Mouse (Mus musculus) hindbrain, embryonic 12.5 days (tissue): Measurements from ENCODE around the gene U2af1l4. TPM values are rescaled to one million over a fixed set of nuclear protein-coding genes. Genes with fewer than 3 reads are reported as not detected.

Source experiments
- ATAC-seq: fragments of 200-750 bp; cut with Nextera tagmentation; 2 replicates; pipeline ENCODE4 v1.8.0; 2017; ENCODE audit warnings: moderate TSS enrichment; ENCODE audit not compliant: low FRiP score
- H3K27ac ChIP-seq: fragments of 300-500 bp; sonication (generic); 2 replicates; pipeline ENCODE4 v1.5.1; 2016; ENCODE audit warnings: mild to moderate bottlenecking
- H3K27me3 ChIP-seq: fragments of 300-500 bp; sonication (generic); 2 replicates; pipeline ENCODE4 v1.6.1; 2016; ENCODE audit warnings: mild to moderate bottlenecking
- H3K36me3 ChIP-seq: fragments of 300-500 bp; sonication (generic); 2 replicates; pipeline ENCODE4 v1.6.1; 2016; ENCODE audit warnings: mild to moderate bottlenecking
- H3K4me1 ChIP-seq: fragments of 300-500 bp; sonication (generic); 2 replicates; pipeline ENCODE4 v1.6.1; 2016
- H3K4me2 ChIP-seq: fragments of 300-500 bp; sonication (generic); replicated peaks from 2 replicates; pipeline ENCODE4 v1.6.1; 2016; ENCODE audit warnings: mild to moderate bottlenecking
- H3K4me3 ChIP-seq: fragments of 300-500 bp; sonication (generic); 2 replicates; pipeline ENCODE4 v1.5.1; 2016; ENCODE audit warnings: mild to moderate bottlenecking
- H3K9ac ChIP-seq: fragments of 300-500 bp; sonication (generic); 2 replicates; pipeline ENCODE4 v1.6.1; 2016; ENCODE audit warnings: mild to moderate bottlenecking, moderate library complexity
- H3K9me3 ChIP-seq: fragments of 300-500 bp; sonication (generic); replicated peaks from 2 replicates; pipeline ENCODE4 v1.6.1; 2016; ENCODE audit warnings: mild to moderate bottlenecking
- WGBS: fragments of 180-500 bp; shearing (Covaris S2); methylation state at CpG from one replicate; pipeline ENCODE4 v1.1.7; 2016; 5-methylcytosine and 5-hydroxymethylcytosine counted together
- polyA plus RNA-seq: library from polyadenylated mRNA; unstranded; fragments of >200 nt; fragmentation: Nextera tagmentation; extraction: Ambion mirVana; gene quantifications from 2 replicates; pipeline ENCODE4 v1.2.1, GENCODE M21; 2016

U2af1l4 gene
- polyA plus RNA-seq, 1 experiment from 2014 or later, result 87.5 TPM

- no peaks in the 10 kb centered on the region for H3K9me3 ChIP-seq
- no peak overlapping the region for H3K9ac ChIP-seq
- no peak overlapping the region for H3K27ac ChIP-seq
- no peaks in the 10 kb centered on the region for H3K4me1 ChIP-seq
- H3K4me3 ChIP-seq, result no peak overlapping the region
- 92% methylated on average over 5 of the region's 5 CpGs for WGBS
- ATAC-seq, result no peak
- H3K36me3 ChIP-seq, result peaks cover 95% of the 10 kb centered on the region
- no peaks in the 10 kb centered on the region for H3K27me3 ChIP-seq
- H3K4me2 ChIP-seq, result no peak overlapping the region
Measured at GRCm38 (mm10) chr7:30572389-30572788, 9.3 kb downstream of the U2af1l4 start.

- WGBS, result 83% methylated on average over 2 of the region's 2 CpGs
- Histone ChIP-seq H3K9me3 (no peaks in the 10 kb centered on the region), H3K4me1 (no peaks in the 10 kb centered on the region), H3K27me3 (no peaks in the 10 kb centered on the region), H3K9ac (no peak overlapping the region), H3K36me3 (peaks cover 97% of the 10 kb centered on the region), H3K27ac (no peak overlapping the region), H3K4me3 (no peak overlapping the region), H3K4me2 (no peak overlapping the region)
- no peak for ATAC-seq
Measured at GRCm38 (mm10) chr7:30572969-30573368, 9.9 kb downstream of the U2af1l4 start.

- ATAC-seq, result no peak
- Histone ChIP-seq H3K27ac (no peak overlapping the region), H3K4me2 (no peak overlapping the region), H3K36me3 (peaks cover 98% of the 10 kb centered on the region), H3K9ac (no peak overlapping the region), H3K27me3 (no peaks in the 10 kb centered on the region), H3K9me3 (no peaks in the 10 kb centered on the region), H3K4me1 (no peaks in the 10 kb centered on the region), H3K4me3 (no peak overlapping the region)
- 92% methylated on average over 8 of the region's 8 CpGs for WGBS
Measured at GRCm38 (mm10) chr7:30579950-30580349, 16.8 kb downstream of the U2af1l4 start.

- Histone ChIP-seq H3K4me2 (no peak overlapping the region), H3K36me3 (peaks cover 97% of the 10 kb centered on the region), H3K9ac (no peak overlapping the region), H3K4me1 (peaks cover 3% of the 10 kb centered on the region), H3K9me3 (no peaks in the 10 kb centered on the region), H3K27ac (no peak overlapping the region), H3K27me3 (no peaks in the 10 kb centered on the region), H3K4me3 (no peak overlapping the region)
- WGBS, result 96% methylated on average over 16 of the region's 16 CpGs
- no peak for ATAC-seq
Measured at GRCm38 (mm10) chr7:30581547-30581946, 18.4 kb downstream of the U2af1l4 start.

- H3K27me3 ChIP-seq, result no peaks in the 10 kb centered on the region
- 94% methylated on average over 10 of the region's 10 CpGs for WGBS
- H3K4me1 ChIP-seq, result peaks cover 16% of the 10 kb centered on the region
- no peak overlapping the region for H3K27ac ChIP-seq
- no peak overlapping the region for H3K4me3 ChIP-seq
- H3K36me3 ChIP-seq, result peaks cover 72% of the 10 kb centered on the region
- no peak overlapping the region for H3K9ac ChIP-seq
- H3K4me2 ChIP-seq, result no peak overlapping the region
- H3K9me3 ChIP-seq, result no peaks in the 10 kb centered on the region
- no peak for ATAC-seq
Measured at GRCm38 (mm10) chr7:30584339-30584738, 21.2 kb downstream of the U2af1l4 start.

- H3K4me2 ChIP-seq, result no peak overlapping the region
- H3K27me3 ChIP-seq, result no peaks in the 10 kb centered on the region
- no peak overlapping the region for H3K27ac ChIP-seq
- H3K4me3 ChIP-seq, result no peak overlapping the region
- H3K9ac ChIP-seq, result no peak overlapping the region
- no peaks in the 10 kb centered on the region for H3K9me3 ChIP-seq
- peaks cover 23% of the 10 kb centered on the region for H3K4me1 ChIP-seq
- peaks cover 64% of the 10 kb centered on the region for H3K36me3 ChIP-seq
- no peak for ATAC-seq
- 94% methylated on average over 7 of the region's 7 CpGs for WGBS
Measured at GRCm38 (mm10) chr7:30585170-30585569, 22.1 kb downstream of the U2af1l4 start.

GRCm38 (mm10) chr7:30586455-30587020, 23.4 kb downstream of the U2af1l4 start:
- 89% methylated on average over 28 of the region's 28 CpGs for WGBS
- H3K9ac ChIP-seq, result peak overlapping the region; percentile 99

GRCm38 (mm10) chr7:30587842-30588667, 25.0 kb downstream of the U2af1l4 start:
- peak; percentile 39 for ATAC-seq
- Histone ChIP-seq H3K4me2 (peak overlapping the region; percentile 86), H3K27me3 (no peaks in the 10 kb centered on the region), H3K27ac (peak overlapping the region; percentile 93), H3K36me3 (peaks cover 36% of the 10 kb centered on the region), H3K9me3 (no peaks in the 10 kb centered on the region), H3K4me1 (peaks cover 23% of the 10 kb centered on the region), H3K9ac (peak overlapping the region; percentile 99), H3K4me3 (peak overlapping the region; percentile 99)
- WGBS, result under 1% methylated on average over 62 of the region's 67 CpGs

More at GRCm38 (mm10) chr7:30586455-30587020, 23.4 kb downstream of the U2af1l4 start:
- Histone ChIP-seq H3K4me1 (peaks cover 23% of the 10 kb centered on the region), H3K9me3 (no peaks in the 10 kb centered on the region), H3K4me2 (peak overlapping the region; percentile 86), H3K4me3 (peak overlapping the region; percentile 99), H3K27ac (no peak overlapping the region), H3K36me3 (peaks cover 52% of the 10 kb centered on the region), H3K27me3 (no peaks in the 10 kb centered on the region)
- no peak for ATAC-seq

- Histone ChIP-seq H3K36me3 (peaks cover 28% of the 10 kb centered on the region), H3K27me3 (no peaks in the 10 kb centered on the region), H3K4me2 (peak within 1 kb of the TSS; percentile 86), H3K9ac (peak within 1 kb of the TSS; percentile 99), H3K9me3 (no peaks in the 10 kb centered on the region), H3K4me3 (peak within 1 kb of the TSS; percentile 99), H3K4me1 (peaks cover 26% of the 10 kb centered on the region), H3K27ac (peak within 1 kb of the TSS; percentile 93)
- ATAC-seq, result peak; percentile 97
- under 1% methylated on average over 41 of the region's 68 CpGs for WGBS
Measured at GRCm38 (mm10) chr7:30588676-30589434, 25.8 kb downstream of the U2af1l4 start, which contains the start of gene Kmt2b. Gene Kmt2b (minus strand): TSS chr7:30588726.

GRCm38 (mm10) chr7:30589435-30590301, 26.6 kb downstream of the U2af1l4 start:
- WGBS, result 28% methylated on average over 40 of the region's 40 CpGs
- H3K27ac ChIP-seq, result peak overlapping the region; percentile 93
- H3K27me3 ChIP-seq, result no peaks in the 10 kb centered on the region
- H3K9ac ChIP-seq, result peak overlapping the region; percentile 59
- H3K9me3 ChIP-seq, result no peaks in the 10 kb centered on the region
- H3K36me3 ChIP-seq, result peaks cover 20% of the 10 kb centered on the region
- H3K4me1 ChIP-seq, result peaks cover 26% of the 10 kb centered on the region
- H3K4me2 ChIP-seq, result peak overlapping the region; percentile 86
- peak overlapping the region; percentile 99 for H3K4me3 ChIP-seq
- ATAC-seq, result peak; percentile 67

GRCm38 (mm10) chr7:30590927-30591604, 28.0 kb downstream of the U2af1l4 start:
- H3K9ac ChIP-seq, result 0 out of 2 replicates have a peak overlapping the region, but pooled peaks have one; percentile 1
- H3K4me2 ChIP-seq, result no peak overlapping the region
- H3K36me3 ChIP-seq, result peaks cover 7% of the 10 kb centered on the region
- 82% methylated on average over 9 of the region's 9 CpGs for WGBS
- peaks cover 26% of the 10 kb centered on the region for H3K4me1 ChIP-seq
- no peaks in the 10 kb centered on the region; the same call in 1 of the 2 replicates for H3K27me3 ChIP-seq
- no peaks in the 10 kb centered on the region for H3K9me3 ChIP-seq
- no peak for ATAC-seq
- no peak overlapping the region for H3K27ac ChIP-seq
- H3K4me3 ChIP-seq, result no peak overlapping the region
